Mouse (Mus musculus) kidney, postnatal 36 days (tissue): ENCODE results near the gene Col17a1.

Source experiments
- DNase-seq, 2 experiments: peaks; one replicate each; pipeline ENCODE4 v3.0.0; 2021 to 2022; ENCODE audit warnings: mixed read lengths in 2 of 2

The Col17a1 gene

GRCm38 (mm10) chr19:47691994-47692393 lies at the start of gene Col17a1:
Gene Col17a1, minus strand, starts transcription at chr19:47692094.
- DNase-seq = no peak

DNA sequence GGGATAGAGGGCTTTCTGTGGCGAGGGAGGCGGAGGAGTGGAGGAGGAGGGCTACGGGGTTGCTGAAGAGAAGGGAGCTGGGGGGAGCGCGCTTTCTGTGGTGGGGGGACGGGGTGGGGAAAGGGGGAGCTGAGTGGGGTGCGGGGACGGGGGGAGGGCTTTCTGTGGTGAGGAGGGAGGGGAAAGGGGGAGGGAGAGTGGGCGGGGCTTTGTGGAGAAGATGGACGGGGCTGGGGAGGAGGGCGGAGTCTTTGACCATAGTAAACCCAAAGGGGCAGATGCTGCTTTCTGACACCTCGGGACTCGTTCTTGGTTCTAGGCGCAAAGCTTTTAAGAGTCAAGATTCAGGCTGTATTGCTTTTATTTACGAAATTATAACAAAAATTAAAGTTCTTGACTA lies 40.0 kb upstream of the Col17a1 start:
- DNase-seq = peak; percentile 70 to 86

DNA sequence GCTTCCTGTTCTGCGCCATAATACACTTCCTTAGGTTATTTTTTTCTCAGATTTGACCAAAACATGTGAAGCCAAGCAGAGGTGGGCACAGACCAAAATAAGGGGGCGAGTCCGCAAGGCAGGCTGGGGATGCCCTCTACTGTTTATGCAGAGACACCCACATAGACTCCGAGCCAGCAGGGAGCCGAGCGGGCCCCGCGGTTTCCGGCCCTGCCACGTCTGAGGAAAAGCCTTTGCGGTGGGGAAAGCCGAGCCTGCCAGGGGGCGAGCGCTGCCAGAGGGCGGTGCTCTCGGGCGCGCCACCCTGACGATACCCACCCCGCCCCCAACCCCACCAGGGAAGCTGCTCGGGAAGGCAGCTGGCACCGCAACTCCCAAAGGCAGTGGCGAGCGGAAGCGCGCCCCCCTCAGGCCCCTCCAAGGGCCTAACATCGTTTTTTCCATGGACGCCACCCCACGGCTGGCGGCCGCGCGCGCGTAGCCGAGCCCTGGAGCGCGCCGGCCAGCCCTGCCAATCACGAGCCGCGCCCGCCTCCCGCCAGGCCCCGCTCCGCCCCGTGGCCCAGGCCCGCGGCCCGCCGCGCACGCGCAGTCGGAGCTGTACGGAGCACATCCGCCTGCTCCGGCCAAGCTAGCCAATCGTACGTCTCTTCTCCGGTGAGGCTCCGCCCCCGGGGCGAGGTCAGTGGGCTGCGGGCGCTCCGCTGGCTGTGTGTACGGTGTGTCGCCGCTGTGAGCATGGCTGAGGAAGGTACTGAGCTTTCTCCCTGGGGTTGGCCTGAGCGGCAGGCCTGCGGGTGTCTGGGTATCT lies 39.4 kb upstream of the Col17a1 start, which contains the start of gene Sfr1:
TSS of gene Sfr1 (plus strand) at position 612 of the 811 bp plus-strand sequence.
- DNase-seq = peak; percentile 99 to 100

- peak; percentile 42 to 63 for DNase-seq
Observed at GRCm38 (mm10) chr19:47730691-47731070, 38.8 kb upstream of the Col17a1 start.

- peak in 1 of 2 experiments; percentile 9 for DNase-seq
Observed at GRCm38 (mm10) chr19:47725643-47726140, 33.8 kb upstream of the Col17a1 start.

GRCm38 (mm10) chr19:47724903-47725302 lies 33.0 kb upstream of the Col17a1 start:
- DNase-seq = no peak

- no peak for DNase-seq
Observed at GRCm38 (mm10) chr19:47722471-47722870, 30.6 kb upstream of the Col17a1 start.

DNA sequence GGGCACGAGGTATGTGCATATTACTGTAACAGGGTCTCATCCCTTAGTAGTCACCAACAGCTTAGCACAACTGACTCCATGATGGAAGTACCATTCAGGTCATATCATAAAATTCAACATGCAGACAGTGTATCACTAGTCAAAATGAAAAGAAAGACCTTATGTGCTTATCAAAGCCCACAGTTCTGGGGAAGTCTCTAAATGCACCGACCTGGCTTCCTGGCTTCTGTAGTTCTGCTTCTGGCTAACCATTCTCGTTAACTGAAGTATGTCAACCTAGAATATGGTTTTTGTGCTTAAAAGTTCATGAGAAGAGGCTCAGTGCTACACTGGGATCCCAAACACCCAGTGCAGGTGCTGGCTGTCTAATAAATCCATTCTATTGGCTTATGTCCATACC lies 27.3 kb upstream of the Col17a1 start:
- no peak for DNase-seq

- no peak for DNase-seq
Observed at GRCm38 (mm10) chr19:47716144-47716543, 24.2 kb upstream of the Col17a1 start.

GRCm38 (mm10) chr19:47713457-47713856 lies 21.6 kb upstream of the Col17a1 start:
- DNase-seq = no peak

- no peak for DNase-seq
Observed at GRCm38 (mm10) chr19:47710376-47710775, 18.5 kb upstream of the Col17a1 start.

DNA sequence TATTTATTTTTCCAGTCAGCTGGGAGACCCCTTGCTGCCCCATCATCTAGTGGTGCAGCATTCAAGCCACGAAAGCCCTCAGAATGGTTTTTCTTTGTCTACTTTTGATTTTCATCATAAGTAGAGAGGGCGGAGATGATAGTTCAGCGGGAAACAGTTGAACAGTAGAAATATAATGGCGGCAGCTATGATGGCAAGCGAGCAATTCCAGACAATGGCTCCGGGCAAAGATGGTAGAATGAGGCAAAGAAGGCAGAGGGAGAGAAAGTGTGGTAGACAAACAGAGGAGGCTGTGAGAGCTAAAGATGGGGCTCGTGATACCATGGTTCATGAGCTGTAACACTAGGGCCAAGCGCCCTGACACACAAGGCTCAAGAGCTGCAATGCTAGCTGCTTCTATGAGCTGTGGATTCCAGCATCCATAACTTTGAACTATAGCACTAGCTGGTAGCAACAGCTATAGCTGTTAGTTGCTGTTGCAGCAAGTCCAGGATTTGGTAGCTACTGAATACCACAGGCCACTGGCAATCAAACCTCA lies 13.9 kb upstream of the Col17a1 start:
- DNase-seq = no peak

DNA sequence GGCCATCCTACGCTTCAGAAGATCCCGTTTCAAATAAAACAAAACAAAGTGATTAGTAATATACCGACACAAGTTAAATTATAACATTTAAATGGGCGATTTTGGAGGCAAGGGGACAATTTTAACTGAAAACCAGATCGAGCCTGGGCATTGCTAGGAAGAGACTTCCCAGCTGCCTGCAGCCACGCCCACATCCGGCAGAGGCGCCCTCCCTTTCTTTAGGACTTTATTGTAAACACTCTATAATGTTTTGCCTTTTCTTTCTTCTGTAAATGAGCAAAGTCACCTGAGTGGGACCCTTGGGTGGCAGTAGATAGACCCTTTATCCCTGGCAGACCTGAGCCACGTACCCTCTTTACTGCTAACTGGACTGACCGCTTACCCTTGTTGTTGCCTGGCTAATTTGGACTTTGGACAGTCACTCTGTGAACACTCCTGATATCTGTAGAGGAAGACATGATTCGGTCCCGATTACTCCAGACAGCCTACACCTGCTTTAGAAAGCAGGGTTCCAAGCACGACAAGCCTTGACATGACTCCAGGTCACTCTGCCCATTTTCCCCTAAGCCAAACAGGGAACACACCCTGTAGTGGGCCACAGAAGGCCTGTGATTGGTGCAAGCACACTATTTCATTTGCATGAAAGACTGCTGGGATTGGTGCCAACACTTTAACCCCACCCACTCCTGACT lies 13.3 kb upstream of the Col17a1 start:
- no peak for DNase-seq

- DNase-seq = no peak
Observed at GRCm38 (mm10) chr19:47700509-47700908, 8.6 kb upstream of the Col17a1 start.

GRCm38 (mm10) chr19:47699743-47700142 lies 7.8 kb upstream of the Col17a1 start:
- DNase-seq = no peak

DNA sequence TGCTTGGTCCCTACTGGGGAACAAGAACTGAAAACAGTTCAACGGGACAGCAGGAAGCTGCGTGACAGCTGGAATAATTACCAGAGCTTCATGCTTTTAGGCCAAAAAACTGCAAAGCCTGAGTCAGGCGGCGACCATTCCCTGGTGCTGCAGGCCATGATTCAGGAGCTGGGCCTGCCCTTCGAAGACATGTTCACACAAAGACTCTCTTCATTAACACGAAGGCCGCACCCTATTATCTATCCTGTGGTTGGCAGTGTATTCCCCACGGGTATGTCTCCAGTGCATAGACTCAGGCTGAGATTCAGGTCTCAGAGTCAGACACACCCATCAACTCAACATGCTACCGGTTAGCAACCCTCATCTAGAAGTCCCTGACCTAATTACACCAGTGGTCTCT lies 6.4 kb upstream of the Col17a1 start:
- DNase-seq = no peak

GRCm38 (mm10) chr19:47697067-47697466 lies 5.2 kb upstream of the Col17a1 start:
- no peak for DNase-seq

GRCm38 (mm10) chr19:47696411-47696810 lies 4.5 kb upstream of the Col17a1 start:
- no peak for DNase-seq

DNA sequence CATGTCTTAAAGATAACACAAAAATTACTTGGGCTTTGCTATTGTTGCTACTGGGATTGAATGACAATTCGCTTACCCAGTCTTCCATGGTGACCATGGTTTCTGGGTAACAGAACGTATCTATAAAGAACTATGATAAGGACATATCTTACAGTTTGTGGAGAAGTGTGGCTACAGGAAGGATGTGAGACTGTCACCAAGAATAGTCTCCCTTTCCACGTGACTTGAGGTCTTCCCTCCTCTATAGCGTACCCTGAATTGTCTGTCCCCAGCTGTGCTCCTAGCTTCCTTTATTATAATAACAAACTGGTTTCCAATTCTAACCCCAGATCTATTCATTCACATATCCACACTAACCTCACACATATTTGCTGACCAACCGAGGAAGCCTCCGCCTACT lies 3.8 kb upstream of the Col17a1 start:
- no peak for DNase-seq

- no peak for DNase-seq
Observed at GRCm38 (mm10) chr19:47689592-47689991, 2.3 kb downstream of the Col17a1 start.

DNA sequence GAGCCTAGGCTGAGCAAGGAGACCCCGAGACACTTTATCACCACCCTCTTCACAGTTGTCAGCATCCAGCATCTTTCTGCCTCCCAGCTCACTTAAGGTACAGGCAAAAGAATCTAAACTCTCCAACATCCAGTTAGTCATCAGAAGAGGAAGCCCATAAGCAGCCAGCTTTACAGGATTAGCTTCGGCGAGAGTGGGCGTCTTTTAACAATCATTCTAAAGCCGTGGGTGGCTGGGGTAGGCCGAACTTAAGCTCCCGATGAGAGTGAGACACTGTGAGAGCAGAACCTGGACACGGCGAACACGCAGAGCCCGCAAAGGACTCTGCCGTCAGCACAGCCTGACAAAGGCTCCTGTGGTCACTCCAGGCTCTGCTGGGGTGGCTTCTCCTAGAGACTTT lies 13.2 kb downstream of the Col17a1 start:
- no peak for DNase-seq

DNA sequence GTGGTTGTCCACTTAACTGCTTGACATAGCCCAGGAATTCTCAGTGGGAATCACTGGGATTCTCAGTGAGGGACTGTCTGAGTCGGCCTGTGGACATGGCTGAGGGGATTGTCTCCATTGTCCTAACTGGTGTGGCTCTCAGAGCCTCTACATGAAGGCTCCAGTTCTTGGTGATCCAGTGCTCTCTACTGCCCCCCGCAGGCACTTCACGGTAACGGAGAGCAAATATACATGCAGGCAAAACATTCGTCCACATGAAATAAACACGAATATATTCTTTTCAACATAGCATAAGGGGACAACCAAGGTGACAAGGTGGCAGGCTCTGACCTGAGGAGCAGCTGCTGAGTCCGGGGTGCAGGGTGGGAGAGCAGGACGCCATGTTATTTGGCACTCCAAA lies 17.5 kb downstream of the Col17a1 start:
- peak; percentile 35 to 78 for DNase-seq

GRCm38 (mm10) chr19:47668399-47668798 lies 23.5 kb downstream of the Col17a1 start:
- no peak for DNase-seq

DNA sequence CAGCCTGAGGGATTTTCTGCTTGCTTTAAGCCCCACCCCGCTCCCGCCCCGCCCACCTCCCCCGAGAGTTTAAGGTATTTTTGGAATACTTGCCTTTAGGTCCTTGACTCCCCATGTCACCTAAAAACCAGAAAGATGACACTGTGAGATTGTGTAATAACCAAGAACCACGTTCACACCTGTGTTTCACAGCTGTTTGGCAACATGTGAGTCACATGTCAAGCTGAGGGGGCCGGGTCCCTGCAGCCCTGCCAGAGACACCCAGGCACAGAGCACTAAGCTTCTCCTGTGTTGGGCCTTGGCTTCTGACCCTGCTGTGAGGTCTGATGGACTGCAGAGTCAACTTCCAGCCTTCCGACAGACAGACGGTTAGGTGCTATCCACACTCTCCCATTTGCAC lies 24.3 kb downstream of the Col17a1 start:
- DNase-seq = no peak
